Mouse (Mus musculus): ENCODE results near the gene Sema4g.

- TF ChIP-seq POLR2A (IDR thresholded peaks at IDR 0.05; ENCODE audit: borderline replicate concordance, low read depth, low read length) (no peak), CTCF (IDR thresholded peaks at IDR 0.05; ENCODE audit: low read depth, low read length) (no peak)
Measured at GRCm38 (mm10) chr19:44988321-44988720, 580 bp upstream of the Sema4g start.

Data from bone marrow macrophage, adult 2 months (primary cell).